Mouse (Mus musculus): ENCODE data around the gene Padi6. TPM values are rescaled to one million over a fixed set of nuclear protein-coding genes. Genes with fewer than 3 reads are reported as not detected.

The Padi6 gene
- polyA plus RNA-seq (2015; fragmentation: Nextera tagmentation; extraction: Ambion mirVana): not detected in 2 replicates

GRCm38 (mm10) chr4:140742543-140742942 lies at the start of gene Padi6:
TSS of gene Padi6 (minus strand) at chr4:140742643.
- ATAC-seq: no peak
- H3K27ac ChIP-seq: no peak within 1 kb of the TSS; the same call in 1 of the 2 replicates
- 0 out of 2 replicates have a peak, but pooled peaks cover 8% of the 10 kb centered on the region for H3K4me1 ChIP-seq
- 83% methylated on average over 2 of the region's 2 CpGs for WGBS
- no peak within 1 kb of the TSS for H3K4me3 ChIP-seq
- H3K9me3 ChIP-seq (replicated peaks): no peaks in the 10 kb centered on the region
- H3K4me2 ChIP-seq: no peak within 1 kb of the TSS
- H3K36me3 ChIP-seq (ENCODE audit: poor library complexity, severe bottlenecking): no peaks in the 10 kb centered on the region
- no peaks in the 10 kb centered on the region for H3K27me3 ChIP-seq
- H3K9ac ChIP-seq: no peak within 1 kb of the TSS

GRCm38 (mm10) chr4:140791071-140791470 lies 48.6 kb upstream of the Padi6 start:
- Histone ChIP-seq H3K4me2 (no peak overlapping the region), H3K4me1 (no peaks in the 10 kb centered on the region), H3K27me3 (no peaks in the 10 kb centered on the region), H3K27ac (no peak overlapping the region), H3K36me3 (ENCODE audit: poor library complexity, severe bottlenecking) (no peaks in the 10 kb centered on the region), H3K4me3 (no peak overlapping the region), H3K9me3 (replicated peaks) (no peaks in the 10 kb centered on the region), H3K9ac (no peak overlapping the region)
- no peak for ATAC-seq
- WGBS: 79% methylated on average over 16 of the region's 16 CpGs

GRCm38 (mm10) chr4:140789983-140790382 lies 47.5 kb upstream of the Padi6 start:
- H3K27ac ChIP-seq: no peak overlapping the region
- H3K27me3 ChIP-seq: no peaks in the 10 kb centered on the region
- no peak overlapping the region for H3K4me2 ChIP-seq
- no peaks in the 10 kb centered on the region for H3K36me3 ChIP-seq (ENCODE audit: poor library complexity, severe bottlenecking)
- no peaks in the 10 kb centered on the region for H3K4me1 ChIP-seq
- H3K4me3 ChIP-seq: no peak overlapping the region
- H3K9ac ChIP-seq: no peak overlapping the region
- WGBS: 90% methylated on average over 4 of the region's 4 CpGs
- ATAC-seq: no peak
- no peaks in the 10 kb centered on the region for H3K9me3 ChIP-seq (replicated peaks)

GRCm38 (mm10) chr4:140788983-140789382 lies 46.5 kb upstream of the Padi6 start:
- no peak for ATAC-seq
- 45% methylated on average over 6 of the region's 6 CpGs for WGBS

GRCm38 (mm10) chr4:140788264-140788663 lies 45.8 kb upstream of the Padi6 start:
- no peaks in the 10 kb centered on the region for H3K36me3 ChIP-seq (ENCODE audit: poor library complexity, severe bottlenecking)
- ATAC-seq: no peak

More at GRCm38 (mm10) chr4:140788983-140789382, 46.5 kb upstream of the Padi6 start:
- no peaks in the 10 kb centered on the region for H3K9me3 ChIP-seq (replicated peaks)
- no peaks in the 10 kb centered on the region for H3K27me3 ChIP-seq
- H3K4me2 ChIP-seq: no peak overlapping the region
- no peak overlapping the region for H3K4me3 ChIP-seq
- no peak overlapping the region for H3K27ac ChIP-seq
- no peaks in the 10 kb centered on the region for H3K36me3 ChIP-seq (ENCODE audit: poor library complexity, severe bottlenecking)
- no peak overlapping the region for H3K9ac ChIP-seq
- no peaks in the 10 kb centered on the region for H3K4me1 ChIP-seq

GRCm38 (mm10) chr4:140787414-140787813 lies 45.0 kb upstream of the Padi6 start:
- no peaks in the 10 kb centered on the region for H3K9me3 ChIP-seq (replicated peaks)
- WGBS: 74% methylated on average over 4 of the region's 4 CpGs
- H3K4me3 ChIP-seq: no peak overlapping the region
- H3K27ac ChIP-seq: no peak overlapping the region
- no peak overlapping the region for H3K4me2 ChIP-seq
- no peak for ATAC-seq
- no peaks in the 10 kb centered on the region for H3K27me3 ChIP-seq
- no peak overlapping the region for H3K9ac ChIP-seq
- no peaks in the 10 kb centered on the region for H3K36me3 ChIP-seq (ENCODE audit: poor library complexity, severe bottlenecking)
- no peaks in the 10 kb centered on the region for H3K4me1 ChIP-seq

More at GRCm38 (mm10) chr4:140788264-140788663, 45.8 kb upstream of the Padi6 start:
- H3K9me3 ChIP-seq (replicated peaks): no peaks in the 10 kb centered on the region
- H3K4me3 ChIP-seq: no peak overlapping the region
- H3K4me1 ChIP-seq: no peaks in the 10 kb centered on the region
- no peaks in the 10 kb centered on the region for H3K27me3 ChIP-seq
- no peak overlapping the region for H3K4me2 ChIP-seq
- no peak overlapping the region for H3K27ac ChIP-seq
- 85% methylated on average over 6 of the region's 6 CpGs for WGBS
- no peak overlapping the region for H3K9ac ChIP-seq

- no peak for ATAC-seq
- Histone ChIP-seq H3K4me1 (no peaks in the 10 kb centered on the region), H3K4me2 (no peak overlapping the region), H3K9me3 (replicated peaks) (no peaks in the 10 kb centered on the region), H3K27ac (no peak overlapping the region), H3K4me3 (no peak overlapping the region), H3K9ac (no peak overlapping the region), H3K36me3 (ENCODE audit: poor library complexity, severe bottlenecking) (no peaks in the 10 kb centered on the region), H3K27me3 (no peaks in the 10 kb centered on the region)
- WGBS: 83% methylated on average over 5 of the region's 5 CpGs
These were observed 42.8 kb upstream of the Padi6 start for GRCm38 (mm10) chr4:140785217-140785616.

- no peaks in the 10 kb centered on the region for H3K27me3 ChIP-seq
- H3K9me3 ChIP-seq (replicated peaks): no peaks in the 10 kb centered on the region
- no peak overlapping the region for H3K4me2 ChIP-seq
- H3K4me3 ChIP-seq: no peak overlapping the region
- H3K27ac ChIP-seq: no peak overlapping the region
- H3K9ac ChIP-seq: no peak overlapping the region
- H3K4me1 ChIP-seq: no peaks in the 10 kb centered on the region
- H3K36me3 ChIP-seq (ENCODE audit: poor library complexity, severe bottlenecking): no peaks in the 10 kb centered on the region
- ATAC-seq: no peak
- 97% methylated on average over 9 of the region's 9 CpGs for WGBS
These were observed 42.0 kb upstream of the Padi6 start for GRCm38 (mm10) chr4:140784292-140784945.

- Histone ChIP-seq H3K27ac (no peak overlapping the region), H3K36me3 (ENCODE audit: poor library complexity, severe bottlenecking) (no peaks in the 10 kb centered on the region), H3K4me3 (no peak overlapping the region), H3K4me2 (no peak overlapping the region), H3K9ac (no peak overlapping the region), H3K4me1 (no peaks in the 10 kb centered on the region), H3K27me3 (no peaks in the 10 kb centered on the region), H3K9me3 (replicated peaks) (no peaks in the 10 kb centered on the region)
- no peak for ATAC-seq
- WGBS: 91% methylated on average over 9 of the region's 9 CpGs
These were observed 40.4 kb upstream of the Padi6 start for GRCm38 (mm10) chr4:140782821-140783220.

GRCm38 (mm10) chr4:140780507-140780906 lies 38.1 kb upstream of the Padi6 start:
- no peak overlapping the region for H3K4me3 ChIP-seq
- H3K4me2 ChIP-seq: no peak overlapping the region
- H3K27me3 ChIP-seq: no peaks in the 10 kb centered on the region
- no peaks in the 10 kb centered on the region for H3K4me1 ChIP-seq
- WGBS: 90% methylated on average over 14 of the region's 14 CpGs
- no peak overlapping the region for H3K27ac ChIP-seq
- no peaks in the 10 kb centered on the region for H3K9me3 ChIP-seq (replicated peaks)
- no peak for ATAC-seq
- H3K36me3 ChIP-seq (ENCODE audit: poor library complexity, severe bottlenecking): no peaks in the 10 kb centered on the region
- no peak overlapping the region for H3K9ac ChIP-seq

GRCm38 (mm10) chr4:140779803-140780397 lies 37.5 kb upstream of the Padi6 start:
- Histone ChIP-seq H3K36me3 (ENCODE audit: poor library complexity, severe bottlenecking) (no peaks in the 10 kb centered on the region), H3K27ac (no peak overlapping the region), H3K9ac (no peak overlapping the region), H3K9me3 (replicated peaks) (no peaks in the 10 kb centered on the region), H3K4me2 (no peak overlapping the region), H3K27me3 (no peaks in the 10 kb centered on the region), H3K4me3 (no peak overlapping the region), H3K4me1 (no peaks in the 10 kb centered on the region)
- no peak for ATAC-seq
- 63% methylated on average over 18 of the region's 19 CpGs for whole genome bisulfite sequencing

GRCm38 (mm10) chr4:140776623-140777022 lies 34.2 kb upstream of the Padi6 start:
- Histone ChIP-seq H3K27me3 (no peaks in the 10 kb centered on the region), H3K36me3 (ENCODE audit: poor library complexity, severe bottlenecking) (no peaks in the 10 kb centered on the region), H3K4me1 (no peaks in the 10 kb centered on the region), H3K9ac (no peak overlapping the region), H3K4me3 (no peak overlapping the region), H3K27ac (no peak overlapping the region), H3K4me2 (no peak overlapping the region), H3K9me3 (replicated peaks) (no peaks in the 10 kb centered on the region)
- WGBS: 86% methylated on average over 13 of the region's 13 CpGs
- ATAC-seq: no peak

Data from forebrain, embryonic 13.5 days (tissue).